Mouse (Mus musculus) 3134 (cell line): ENCODE measurements around the gene Hoxa13.

ENCODE experiments used
- DNase-seq: peaks from one replicate; pipeline ENCODE4 v3.0.0-alpha.2; 2011; ENCODE audit warnings: low spot score; ENCODE audit not compliant: insufficient read length; ENCODE audit errors: extremely low read depth

Hoxa13 gene

DNA sequence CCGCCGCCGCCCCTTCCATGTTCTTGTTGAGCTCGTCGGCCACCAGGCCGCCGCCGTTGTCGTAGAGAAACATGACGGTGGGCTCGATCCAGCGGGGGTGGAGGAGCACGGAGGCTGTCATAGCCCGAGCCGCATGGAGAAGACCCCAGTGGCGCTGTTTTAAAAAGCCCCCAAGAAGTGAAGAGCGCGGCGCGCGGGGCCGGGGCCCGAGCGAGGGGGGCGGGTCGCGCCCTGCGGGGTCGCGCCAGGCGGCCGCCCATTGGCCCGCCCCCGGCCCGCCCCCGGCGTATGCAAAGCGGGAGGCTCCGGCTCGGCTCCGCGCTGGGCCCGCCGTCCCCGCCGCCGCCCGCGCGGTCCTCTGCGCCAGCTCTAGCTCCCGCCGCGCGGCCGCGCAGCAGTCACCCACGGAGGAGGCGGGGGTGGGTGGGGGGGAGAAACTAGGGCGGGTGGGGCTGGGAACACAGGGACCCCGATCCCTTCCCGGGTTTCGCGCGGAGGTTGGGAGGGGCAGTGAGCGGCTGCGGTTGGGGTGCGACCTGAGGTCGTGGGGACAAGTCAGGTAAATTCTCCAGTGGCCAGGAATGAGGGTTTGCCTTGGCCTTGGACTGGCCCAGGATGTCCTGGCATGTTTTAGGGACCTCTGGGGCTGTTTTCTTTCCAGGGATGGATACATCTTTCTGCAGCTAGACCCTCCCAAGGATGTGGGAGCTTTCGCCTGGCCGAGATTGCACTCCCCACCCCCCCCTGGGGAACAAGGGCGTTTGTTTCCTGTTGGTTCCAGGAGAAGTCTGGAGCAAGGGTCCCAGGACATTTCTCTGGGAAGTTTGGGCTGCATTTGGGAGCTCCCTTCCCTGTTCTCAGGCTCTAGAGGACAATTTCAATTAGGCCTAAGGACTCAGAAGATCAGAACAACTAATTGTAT, at the start of gene Hoxa13:
TSS of gene Hoxa13 (minus strand) at position 227 of the 922 bp plus-strand sequence.
- DNase-seq: no peak

DNA sequence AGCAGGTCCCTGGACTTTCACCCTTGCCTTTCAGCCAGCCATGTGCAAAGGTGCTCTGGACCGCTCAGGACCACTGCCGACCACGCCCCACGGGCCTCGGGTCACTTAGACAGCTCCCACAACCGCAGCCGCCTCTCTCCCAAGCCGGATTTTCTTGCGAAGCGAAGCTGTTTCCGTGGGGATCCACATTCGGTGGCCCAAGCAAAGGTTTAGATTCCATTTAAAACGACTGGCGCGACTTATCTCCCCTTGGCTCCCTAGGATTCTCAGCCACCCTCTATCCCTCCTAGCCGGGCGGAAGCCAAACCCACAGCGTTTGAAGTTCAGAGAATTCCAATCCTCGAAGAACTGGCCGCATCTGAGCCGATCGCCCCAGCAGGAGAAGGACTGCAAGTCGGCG, 49.7 kb upstream of the Hoxa13 start:
- DNase-seq: no peak

DNA sequence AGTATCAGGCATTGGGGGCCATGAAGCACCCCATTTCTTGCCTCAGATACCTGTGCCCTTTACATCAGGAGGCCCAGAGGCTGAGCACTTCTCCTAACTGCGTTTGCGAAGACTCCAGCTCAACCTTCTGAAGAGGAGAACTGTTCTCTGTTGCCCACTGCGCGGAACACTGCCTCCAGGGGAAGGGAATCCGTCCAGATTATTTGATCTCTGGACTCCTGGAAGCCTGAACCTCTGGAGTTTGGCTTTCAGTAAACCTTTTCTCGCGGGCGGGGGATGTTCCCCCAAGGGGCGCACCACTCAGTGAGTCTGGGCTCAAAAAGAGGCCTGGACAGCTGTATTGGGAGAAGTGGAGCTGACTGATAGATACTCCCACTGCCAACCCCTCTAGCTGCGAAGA, 49.1 kb upstream of the Hoxa13 start:
- no peak for DNase-seq

DNA sequence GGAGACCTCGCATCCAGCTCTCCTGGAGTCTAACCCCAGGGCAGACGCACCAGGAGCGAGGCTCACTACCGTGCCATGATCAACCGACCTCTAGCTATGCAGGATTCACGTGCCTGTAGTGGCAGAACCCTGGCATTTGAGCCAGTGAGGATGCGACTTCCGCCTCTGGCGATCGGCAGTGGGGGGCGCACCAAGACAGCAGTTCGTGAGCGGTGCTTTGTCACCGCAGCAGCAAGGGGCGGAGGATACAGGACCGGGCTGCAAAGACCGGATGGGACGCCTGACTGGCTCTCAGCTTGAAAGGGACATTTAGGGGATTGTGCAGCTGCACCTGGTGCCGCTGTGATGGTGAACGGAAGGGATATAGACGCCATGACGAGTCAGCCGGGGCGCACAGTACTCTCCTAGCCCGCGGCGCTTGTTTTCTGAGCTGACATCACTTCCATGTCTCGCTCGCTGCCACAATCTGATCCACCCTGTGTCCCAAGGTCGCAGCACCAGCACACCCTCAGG, 45.3 kb upstream of the Hoxa13 start:
- no peak for DNase-seq

DNA sequence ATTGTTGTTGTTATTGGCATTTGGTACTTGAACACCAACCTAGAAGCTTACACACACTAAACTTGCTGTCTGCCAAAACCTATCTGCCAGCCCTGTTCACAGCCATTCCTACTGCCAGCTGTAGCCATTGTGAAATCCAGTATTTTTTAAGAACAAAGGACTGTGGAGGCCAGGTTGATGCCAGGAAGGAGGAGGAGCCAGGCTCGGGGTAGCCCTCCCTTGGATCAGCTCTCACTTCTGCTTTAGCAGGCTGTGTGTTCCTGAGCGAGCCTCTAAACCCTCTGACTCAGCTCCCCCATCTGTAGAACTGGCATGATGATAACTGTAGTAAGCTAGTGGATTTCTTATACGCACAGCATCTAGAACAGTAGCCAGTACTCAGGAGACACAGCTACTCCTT, 42.7 kb upstream of the Hoxa13 start:
- no peak for DNase-seq

DNA sequence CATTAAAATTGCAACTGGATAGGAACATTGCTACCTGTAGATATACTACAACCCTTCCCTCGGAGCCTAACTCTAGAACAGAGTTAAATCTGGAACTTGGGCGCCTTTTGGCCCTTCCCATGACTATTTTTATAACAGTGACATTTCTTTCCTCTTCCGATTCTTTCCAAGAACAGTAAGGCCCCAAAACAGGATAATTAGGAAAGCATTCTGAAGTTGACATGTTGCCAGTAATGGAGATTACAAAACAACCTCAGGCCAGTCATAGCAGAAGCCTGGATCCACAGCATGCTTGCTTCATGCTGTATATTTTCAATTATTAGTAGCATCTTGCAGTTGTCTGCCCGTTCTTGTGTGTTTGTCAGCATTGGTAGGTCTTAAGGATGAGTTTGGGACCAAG, 40.1 kb upstream of the Hoxa13 start:
- DNase-seq: no peak

DNA sequence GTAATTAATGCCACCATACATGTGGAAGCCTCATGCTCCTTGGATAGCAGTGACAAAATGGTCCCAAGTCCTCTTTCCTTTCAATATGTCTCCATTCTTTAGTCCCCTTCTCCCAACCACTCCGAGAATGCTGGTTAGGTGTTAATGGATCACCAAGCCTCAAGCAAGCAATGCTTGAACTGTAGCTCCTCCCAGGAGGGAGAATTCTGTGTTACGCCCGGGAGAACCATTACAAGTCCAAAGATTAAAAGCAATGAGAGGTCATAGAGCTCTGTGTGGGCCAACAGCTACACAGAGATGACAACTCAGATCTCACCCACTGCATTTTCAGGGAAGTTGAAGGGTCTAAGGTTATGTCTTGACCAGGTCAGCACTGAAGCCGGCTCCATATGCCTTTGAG, 37.8 kb upstream of the Hoxa13 start:
- DNase-seq: no peak

DNA sequence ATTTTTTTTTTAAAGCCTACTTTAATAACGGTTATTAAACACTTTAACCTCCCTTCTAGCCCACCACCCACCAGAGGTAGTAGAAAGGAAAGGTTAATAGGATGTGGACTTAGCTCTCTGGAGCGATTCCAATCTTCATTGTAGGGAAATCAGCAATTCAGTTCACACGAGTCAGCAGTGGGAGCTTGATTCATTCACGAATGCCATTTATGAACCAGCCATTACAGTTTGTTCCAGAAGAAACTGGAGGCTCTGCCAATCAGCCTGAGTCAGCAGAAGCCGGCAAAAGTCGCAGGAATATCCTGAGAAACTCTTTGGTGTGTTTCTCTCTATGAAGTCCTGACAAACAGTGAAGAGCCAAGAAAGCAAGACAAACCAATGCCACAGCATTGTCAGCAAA, 33.9 kb upstream of the Hoxa13 start:
- DNase-seq: no peak

DNA sequence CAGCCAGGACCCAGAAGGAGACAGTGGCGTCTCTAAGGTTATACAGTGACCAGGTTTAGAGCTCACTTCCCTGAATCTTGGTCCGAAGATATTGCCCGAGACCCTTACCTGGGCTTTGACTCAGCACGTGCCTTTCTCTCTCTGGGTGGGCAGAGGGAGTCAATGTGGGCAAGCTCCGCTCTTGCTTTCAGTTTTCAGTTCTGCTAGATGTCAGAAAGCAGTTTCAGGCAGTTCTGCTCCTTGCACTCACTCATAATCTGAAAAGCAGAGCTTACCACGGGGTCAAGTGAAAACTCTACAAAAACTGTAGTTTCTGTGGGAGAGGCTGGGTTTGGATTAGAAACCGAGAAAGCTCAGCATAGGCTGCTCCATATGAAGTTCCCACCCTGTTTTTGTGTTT, 31.6 kb upstream of the Hoxa13 start:
- no peak for DNase-seq

DNA sequence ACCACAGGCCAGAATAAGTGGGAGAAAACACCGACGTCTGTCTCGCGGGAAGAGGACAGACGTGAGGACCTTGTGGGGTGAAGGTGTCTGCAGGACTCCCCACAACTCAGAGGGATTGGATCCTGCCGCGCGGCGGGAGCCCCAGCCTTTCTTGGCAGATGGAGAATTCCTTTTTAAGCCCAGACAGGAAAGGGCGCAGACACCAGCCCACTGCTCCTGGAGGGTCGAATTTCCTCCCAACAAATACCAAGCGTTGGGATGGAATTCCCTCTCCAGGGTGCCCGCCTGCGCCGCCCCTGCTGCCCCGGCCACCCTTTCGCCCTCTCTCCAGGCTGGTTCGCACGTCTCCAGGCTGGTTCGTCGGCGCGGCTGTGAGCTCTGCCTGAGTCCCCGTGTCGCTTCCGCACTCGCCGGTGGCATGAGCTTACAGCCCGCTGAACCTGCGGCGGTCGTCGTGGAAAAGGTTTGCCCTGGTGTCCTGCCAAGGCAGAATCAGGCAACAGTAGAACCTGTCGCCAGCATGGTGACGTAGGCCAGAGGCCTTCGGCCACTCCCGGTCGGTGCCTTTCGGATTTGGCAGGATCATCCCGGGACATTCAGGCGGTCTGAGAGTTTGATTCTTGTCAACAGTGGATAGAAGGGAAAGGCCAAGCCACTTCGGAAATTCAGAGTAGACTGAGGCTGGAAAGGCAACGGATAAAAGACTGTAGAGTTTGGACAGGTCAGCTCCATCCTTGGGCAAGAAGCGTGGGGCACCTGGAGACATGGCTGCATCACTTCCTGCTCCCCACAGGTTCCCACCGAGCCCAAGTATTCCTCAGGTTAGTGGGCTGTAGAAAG, 30.6 kb upstream of the Hoxa13 start:
- no peak for DNase-seq

DNA sequence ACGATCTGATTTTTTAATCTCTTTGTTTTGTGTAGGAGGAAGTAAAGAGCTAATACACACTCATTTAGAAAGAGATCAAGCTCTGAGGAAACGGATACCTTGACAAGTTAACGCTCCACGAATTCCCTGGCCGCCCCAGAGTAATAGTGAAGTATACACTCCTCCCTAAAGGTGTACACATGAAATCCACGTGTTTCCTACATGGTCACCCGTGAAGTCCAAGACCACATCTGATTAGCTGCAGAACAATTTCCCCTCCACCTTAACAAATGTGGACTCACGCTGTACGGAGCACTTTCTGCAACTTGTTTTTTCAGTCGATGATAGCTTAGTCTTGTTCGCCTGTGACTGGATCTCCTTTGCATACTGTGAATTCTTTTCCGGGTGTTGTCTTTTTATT, 29.5 kb upstream of the Hoxa13 start:
- DNase-seq: no peak

DNA sequence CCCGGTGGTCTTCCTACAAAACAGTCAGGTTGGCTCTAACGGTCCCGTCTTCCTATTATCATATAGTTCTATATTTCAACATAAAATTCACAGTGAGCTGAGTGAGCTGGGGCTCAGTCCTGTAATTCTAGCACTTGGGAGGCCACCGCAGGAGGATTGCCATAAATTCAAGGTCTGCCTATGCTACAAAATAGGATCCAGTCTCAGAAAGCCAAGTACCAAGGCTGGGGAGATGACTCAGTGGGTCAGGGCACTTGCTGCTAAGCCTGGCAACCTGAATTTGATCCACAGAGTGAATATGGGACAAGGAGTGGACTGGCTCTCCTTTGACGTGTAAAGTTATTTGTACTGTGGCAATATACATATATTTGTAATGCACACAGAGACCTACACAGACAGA, 23.2 kb upstream of the Hoxa13 start:
- DNase-seq: no peak

DNA sequence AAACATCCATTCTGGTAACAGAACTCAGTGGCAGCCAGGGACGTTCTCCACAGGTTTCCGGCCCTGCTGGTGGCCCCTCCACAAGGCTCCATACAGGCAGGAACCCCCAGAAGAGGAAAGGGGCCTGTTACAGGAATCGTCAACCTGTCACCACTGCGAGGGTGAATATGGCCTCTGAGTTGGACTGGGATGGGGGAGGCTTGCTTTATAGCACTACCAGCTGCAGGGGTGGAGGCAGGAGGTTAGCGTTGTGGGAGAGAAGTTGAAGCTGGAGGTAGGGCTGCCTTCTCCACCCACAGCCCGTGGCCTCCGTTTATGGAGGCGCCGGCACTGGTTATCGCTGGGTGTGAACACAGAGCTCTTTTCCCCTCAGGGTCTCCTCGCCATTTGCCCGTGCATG, 20.4 kb upstream of the Hoxa13 start:
- no peak for DNase-seq

DNA sequence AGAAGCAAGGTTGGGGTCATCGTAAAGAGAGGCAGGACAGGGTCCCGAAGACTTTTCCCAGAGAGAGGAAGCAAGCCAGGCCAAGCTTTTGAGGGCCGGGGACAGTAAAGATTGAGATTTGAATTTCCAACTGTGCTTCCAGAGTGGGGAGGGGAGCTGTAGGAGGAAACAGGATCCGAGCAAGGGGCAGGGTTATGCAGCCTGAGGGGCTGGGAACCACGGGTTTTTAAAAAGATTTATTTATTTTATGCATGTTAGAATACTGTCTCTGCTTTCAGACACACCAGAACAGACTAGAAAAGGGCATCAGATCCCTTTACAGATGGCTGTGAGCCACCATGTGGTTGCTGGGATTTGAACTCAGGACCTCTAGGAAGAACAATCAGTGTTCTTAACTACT, 16.2 kb upstream of the Hoxa13 start:
- DNase-seq: no peak

DNA sequence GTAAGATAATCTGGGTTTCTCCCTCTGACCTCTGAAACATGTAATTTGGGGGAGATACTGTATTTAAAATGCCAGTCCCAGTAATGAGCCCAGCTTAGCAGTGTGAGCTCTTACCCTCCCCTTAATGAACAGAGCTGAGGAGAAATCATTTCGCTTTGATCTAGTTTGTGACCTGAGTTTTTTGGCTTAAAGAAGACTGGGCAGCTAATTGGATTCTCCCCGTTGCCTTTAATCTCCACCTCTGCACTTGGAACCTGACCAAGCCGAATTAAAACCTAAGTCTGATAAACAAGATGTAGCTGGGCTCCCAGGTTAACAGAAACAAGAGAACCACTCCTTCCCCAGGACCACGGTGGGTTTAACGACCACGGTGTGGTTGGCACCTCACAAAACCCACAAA, 15.7 kb upstream of the Hoxa13 start:
- DNase-seq: no peak

DNA sequence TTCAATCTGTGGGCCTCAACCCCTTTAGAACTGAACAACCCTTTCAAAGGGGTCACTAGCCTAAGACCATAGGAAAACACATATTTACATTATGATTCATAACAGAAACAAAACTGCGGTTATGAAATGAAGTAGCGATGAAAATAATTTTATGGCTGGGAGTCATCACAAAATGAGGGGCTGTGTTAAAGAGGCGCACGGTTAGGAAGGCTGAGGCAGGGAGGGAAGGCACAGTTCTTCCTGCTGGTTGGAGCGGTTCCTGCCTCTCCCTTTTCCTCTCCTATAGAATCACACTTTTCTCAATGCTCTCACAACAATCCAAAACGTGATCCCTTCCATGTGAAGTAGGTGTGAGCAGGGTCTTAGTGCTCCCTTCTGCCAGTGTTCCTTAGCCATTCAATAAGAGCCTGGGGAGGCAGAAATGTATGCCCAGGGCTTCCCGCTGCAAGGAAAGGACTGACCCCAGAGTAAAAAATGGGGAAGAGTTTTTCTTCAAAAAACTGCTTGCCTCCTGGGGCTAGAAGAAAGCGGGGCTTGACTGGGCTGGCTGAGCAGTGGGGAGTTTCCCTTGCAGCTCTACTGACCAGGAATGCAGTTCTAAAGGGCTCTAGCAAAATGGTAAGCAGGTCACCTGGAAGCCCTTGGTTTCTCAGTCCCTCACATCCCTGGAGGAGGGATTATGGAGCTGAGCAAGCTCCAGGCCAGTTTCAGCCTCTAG, 15.0 kb upstream of the Hoxa13 start:
- DNase-seq: no peak

DNA sequence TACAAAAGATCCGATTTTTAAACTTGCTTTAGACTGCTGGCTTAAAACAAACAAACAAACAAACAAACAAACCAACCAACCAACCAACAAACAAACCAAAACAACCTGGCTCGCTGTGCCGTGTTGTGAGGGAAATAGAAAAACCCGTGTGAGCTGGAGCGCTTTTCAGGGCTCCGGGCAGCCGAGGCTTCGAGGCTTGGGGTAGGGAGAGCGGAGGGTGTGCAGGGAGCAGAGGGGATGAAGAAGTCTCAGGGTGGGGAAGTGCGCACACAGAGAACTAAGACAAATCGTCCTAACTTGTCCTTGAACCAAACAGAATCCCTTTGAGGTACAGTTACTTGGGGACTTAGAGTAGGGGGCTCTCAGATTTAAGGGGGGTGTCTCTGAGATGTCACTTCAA, 13.9 kb upstream of the Hoxa13 start:
- no peak for DNase-seq

DNA sequence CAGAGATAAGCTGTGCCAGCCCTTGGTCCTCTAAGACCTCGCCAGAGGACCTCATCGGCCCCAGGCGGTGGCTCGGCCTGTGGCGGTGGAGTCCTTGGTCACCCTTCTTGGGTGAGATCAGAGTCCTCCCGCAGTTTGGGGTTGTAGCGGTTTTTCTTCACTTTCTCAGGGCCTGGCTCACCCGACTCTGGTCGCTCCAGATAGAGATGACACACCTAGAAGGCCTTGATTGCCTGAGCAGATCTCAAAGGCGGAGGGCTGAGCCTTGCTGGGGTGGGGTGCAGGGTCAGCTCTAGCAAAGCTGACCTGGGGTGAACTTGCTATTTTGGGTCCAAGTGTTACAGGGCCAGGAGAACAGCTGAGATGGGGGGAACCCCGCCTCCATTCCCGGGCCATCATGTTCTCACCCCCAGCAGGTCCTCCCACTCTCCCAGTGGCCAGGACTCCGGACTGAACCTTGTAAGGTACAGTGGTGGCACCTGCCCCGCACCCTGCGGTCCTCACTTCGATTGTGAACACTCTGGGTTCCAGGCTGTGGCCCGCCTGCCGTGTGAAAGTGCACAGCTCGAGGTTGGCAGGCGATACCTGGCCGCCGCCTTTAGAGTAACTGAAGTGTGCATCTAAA, 13.1 kb upstream of the Hoxa13 start:
- DNase-seq: no peak

DNA sequence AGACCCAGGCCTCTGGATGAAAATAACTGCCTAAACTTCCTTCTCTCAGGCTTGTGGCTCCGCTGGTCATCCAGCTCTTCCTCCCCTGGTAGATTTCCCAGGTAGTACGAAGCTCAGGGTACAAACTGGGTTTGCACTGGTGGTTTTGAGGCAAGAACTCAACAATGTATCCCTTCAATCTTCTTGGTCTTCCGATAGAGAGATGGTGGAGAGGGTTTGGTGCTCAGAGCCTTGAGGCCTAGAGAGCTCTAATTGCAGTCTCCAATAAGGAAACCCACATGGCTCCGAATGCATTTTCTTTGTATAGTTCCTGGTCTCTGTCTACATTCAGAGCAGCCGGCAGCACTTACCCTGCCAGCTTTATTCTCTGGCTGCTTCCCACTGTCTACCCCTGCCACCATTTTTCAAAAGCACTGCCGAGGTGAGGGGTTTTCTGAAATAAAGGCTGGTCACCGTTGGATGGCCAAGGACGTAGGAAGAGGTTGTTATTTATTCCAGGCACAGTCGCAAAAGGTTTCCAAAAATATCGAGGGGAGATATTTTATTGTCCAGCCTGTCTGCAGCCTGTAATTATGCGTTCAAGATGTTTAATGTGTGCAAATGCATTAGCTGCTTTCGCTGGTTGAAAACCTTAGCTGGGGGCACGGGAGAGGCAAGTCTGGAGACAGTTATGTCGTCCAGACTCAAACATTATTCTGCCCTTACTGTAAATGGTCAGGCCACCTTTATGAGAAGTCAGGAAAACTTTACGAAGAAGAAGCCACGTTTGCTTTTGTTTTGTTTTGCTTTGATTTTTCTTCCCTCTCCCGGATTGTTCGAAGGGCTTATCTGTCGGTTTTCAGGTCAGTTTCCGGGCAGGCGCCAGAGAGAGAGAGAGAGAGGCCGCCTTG, 12.3 kb upstream of the Hoxa13 start:
- no peak for DNase-seq
